Mouse (Mus musculus): Measurements from ENCODE around the gene Rusc2.

Rusc2 gene

GRCm38 (mm10) chr4:43384541-43384940, 2.8 kb downstream of the Rusc2 start:
- no peak for DNase-seq

GRCm38 (mm10) chr4:43386932-43387331, 5.2 kb downstream of the Rusc2 start:
- DNase-seq, result no peak

GRCm38 (mm10) chr4:43389390-43389789, 7.6 kb downstream of the Rusc2 start:
- no peak for DNase-seq

DNA sequence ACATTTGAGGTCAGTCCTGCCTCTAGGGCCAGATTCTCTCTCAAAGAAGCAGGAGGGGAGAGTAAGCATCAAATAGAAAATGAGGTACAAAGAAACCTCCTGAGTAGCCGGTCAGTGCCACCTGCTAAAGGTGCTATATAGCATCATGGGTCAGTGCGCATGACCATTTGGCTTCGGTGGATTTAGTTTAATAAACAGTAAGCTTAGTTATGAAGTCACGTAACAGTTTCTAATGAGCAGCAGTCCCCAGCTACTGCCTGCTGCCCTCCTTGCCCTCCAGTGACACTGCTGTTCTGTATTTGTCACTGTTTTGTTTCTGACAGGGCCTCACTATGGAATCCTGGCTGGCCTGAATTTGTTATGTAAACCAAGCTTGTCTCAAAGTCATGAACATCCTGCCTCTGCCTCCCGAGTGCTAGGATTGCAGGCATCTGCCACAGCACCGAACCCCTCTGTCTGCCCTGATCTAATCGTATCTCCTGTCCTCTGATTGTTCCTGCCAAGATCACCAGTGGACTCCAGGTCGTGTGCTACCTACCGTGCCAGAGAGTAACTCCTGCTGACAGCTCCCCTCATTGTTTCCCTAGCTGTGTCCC, 8.2 kb downstream of the Rusc2 start:
- no peak for DNase-seq

- DNase-seq, result no peak
Observed at GRCm38 (mm10) chr4:43391521-43392050, 9.8 kb downstream of the Rusc2 start.

GRCm38 (mm10) chr4:43394345-43394891, 12.6 kb downstream of the Rusc2 start:
- DNase-seq, result peak; percentile 56

DNA sequence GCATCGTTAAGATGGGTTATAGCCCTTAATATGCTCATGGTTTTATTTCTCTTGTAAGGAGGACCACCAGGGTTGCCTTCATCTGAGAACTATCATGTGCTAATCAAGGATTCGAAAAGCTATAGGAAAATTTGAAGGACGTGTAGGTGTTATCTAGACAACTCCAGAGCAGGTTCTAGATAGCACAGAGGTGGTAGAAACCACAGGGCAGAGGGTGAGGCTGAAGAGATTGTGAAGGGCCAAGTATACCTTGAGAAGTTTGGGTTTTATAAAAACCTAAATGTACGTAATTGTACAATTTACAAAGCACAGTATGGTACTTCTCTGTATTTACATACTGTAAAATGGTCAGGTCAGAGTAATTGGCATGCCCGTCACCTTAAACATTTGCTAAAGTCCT, 13.4 kb downstream of the Rusc2 start:
- no peak for DNase-seq

- no peak for DNase-seq
Observed at GRCm38 (mm10) chr4:43395836-43396235, 14.1 kb downstream of the Rusc2 start.

- DNase-seq, result no peak
Observed at GRCm38 (mm10) chr4:43396381-43396780, 14.6 kb downstream of the Rusc2 start.

GRCm38 (mm10) chr4:43398014-43398413, 16.2 kb downstream of the Rusc2 start:
- DNase-seq, result no peak

DNA sequence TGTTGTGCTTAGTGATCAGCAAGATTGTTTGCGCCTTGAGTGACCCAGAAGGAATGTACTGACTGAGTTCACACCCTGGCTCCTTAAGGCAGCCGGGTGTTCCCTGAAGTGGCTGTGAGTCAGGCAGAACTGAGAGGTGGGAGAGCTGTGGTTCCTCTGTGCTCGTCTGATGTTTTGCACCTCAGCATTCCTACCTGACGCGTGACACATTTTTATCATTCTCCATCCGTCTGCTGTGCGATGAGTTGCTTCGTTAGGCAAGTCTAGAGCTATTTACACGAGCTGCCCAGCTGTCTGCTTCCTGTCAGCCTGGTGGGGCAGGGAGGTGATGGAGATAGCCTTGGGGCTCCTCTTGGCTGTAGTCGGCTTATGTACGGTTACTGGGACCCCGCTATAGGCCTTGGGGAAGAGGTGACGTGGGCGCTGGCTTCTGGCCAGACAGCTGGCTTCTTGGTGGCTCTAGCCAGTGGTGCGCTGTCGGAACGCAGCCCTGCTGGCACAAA, 17.1 kb downstream of the Rusc2 start:
- DNase-seq, result no peak

GRCm38 (mm10) chr4:43399391-43400131, 17.8 kb downstream of the Rusc2 start:
- no peak for DNase-seq

DNA sequence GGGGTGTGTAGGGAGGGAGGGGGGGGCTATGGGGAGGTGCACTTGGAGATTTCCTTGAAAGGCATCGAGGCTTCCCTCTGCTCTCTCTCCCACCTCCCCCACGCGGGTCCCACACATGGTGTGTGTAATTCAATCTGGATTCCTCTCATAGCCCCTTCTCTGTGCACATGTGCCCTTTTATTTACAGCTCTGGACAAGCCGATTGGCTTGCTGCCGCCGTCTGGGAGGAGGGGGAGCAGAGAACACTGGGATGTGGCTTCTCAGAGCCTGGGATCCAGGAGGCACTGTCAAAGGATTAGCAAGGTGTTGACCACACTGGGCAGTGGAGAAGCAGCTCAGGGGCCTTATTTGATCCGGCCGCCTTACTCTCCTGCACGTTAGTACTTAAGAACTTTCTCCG, 19.2 kb downstream of the Rusc2 start:
- no peak for DNase-seq

GRCm38 (mm10) chr4:43401486-43401885, 19.7 kb downstream of the Rusc2 start:
- no peak for DNase-seq

DNA sequence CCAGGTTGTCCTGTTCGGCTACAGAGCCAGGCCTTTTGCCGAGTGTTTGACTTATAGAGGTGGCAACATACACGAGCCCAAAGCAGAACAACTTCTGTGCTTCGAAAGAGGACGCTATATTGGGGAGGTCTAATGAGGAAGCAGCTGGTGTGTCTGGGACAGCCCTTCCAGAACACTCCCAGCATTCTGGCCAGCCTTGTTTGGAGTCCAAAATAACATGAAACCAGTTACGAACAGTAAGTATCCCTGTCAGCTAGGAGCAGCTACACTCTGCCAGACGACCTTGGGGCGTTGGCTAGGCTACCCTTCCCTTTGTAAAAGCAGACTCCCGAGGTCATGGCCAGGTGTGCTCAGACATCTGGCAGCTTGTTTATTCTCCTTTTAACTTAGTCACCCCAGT, 20.4 kb downstream of the Rusc2 start:
- no peak for DNase-seq

GRCm38 (mm10) chr4:43404697-43405096, 22.9 kb downstream of the Rusc2 start:
- DNase-seq, result no peak

DNA sequence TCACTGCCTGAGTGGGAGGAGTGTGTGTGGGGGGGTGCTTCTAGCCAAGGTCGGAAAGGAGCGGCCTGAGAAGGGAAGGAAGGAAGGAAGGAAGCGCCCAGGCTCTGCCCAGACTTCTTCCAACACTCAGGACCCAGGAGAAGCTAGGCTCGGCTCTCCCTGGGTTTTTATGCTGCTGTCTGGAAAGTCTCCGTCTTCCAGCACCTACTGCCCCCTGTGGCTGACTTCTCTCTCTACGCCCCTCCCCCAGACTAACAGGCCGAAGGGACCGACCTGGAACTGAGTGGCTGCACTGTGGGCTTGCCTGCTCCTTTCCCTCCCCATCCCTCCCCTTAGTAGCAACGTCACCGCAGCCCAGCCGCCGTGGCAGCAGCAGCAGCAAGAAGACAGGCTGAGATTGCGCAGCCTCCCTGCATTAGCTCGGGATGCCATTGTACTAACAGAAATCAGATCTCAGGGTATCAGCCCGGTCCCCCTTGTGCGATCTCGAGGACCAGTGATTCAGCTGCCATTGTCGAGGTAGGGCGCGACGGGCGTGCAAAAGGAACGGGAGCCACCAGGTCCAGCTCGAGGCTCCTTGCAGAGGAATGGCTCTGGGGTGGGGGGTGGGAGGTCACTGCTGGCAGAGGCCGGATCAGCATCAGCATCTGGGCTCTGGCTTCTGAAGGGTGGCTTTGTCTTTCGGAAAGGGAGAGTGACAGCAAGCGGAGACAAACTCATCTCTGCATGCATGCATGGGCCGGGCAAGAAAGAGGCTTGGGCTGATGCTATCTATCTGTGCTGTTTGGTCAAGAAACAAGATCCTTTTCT, 24.6 kb downstream of the Rusc2 start:
- peak; percentile 44 for DNase-seq

DNA sequence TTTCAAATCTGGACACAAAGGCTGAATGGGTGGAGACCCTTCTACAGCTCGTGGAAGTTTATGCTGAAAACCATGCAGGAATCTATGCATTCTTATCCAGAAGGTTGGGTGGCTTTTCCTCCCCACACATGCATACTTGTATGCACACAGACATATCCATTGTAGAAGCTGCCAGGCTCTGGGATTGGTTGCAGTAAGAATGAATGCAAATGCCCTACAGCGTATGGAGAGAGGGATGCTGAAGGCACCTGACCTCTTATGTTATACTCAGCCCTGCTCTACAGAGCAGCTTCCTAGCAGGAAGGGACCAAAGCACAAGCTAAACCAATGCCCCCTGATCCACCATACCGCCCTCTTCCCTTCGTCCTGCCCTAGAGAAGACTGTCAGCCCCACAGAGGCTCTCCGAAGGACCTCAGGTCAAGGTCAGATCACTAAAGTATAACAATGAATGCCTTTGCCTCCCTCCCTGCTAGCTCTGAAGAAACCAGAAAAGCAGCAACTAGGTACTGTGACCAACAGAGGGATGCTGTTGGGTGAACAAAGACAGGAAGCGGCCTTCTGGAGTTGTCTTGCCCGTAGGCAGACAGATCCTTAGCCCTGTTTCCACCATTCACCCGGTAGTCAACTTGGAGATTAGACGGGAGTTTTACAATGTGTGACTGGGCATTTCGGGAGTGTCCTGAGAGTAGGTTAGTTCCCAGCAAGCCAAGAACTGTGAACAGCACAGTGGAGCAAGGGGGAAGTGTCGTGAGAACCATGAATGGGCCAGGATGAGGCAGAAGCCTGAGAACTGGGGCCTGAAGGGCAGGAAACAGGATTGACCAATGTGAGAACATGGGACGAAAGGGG, 25.5 kb downstream of the Rusc2 start:
- no peak for DNase-seq

- no peak for DNase-seq
Observed at GRCm38 (mm10) chr4:43414761-43415160, 33.0 kb downstream of the Rusc2 start.

GRCm38 (mm10) chr4:43415221-43416070, 33.7 kb downstream of the Rusc2 start:
- DNase-seq, result no peak

- no peak for DNase-seq
Observed at GRCm38 (mm10) chr4:43416071-43416490, 34.3 kb downstream of the Rusc2 start.
